Mouse (Mus musculus) embryonic fibroblast, embryonic 13.5 days (primary cell): ENCODE measurements around the gene Pprc1.

Experiments used
- CTCF ChIP-seq: IDR thresholded peaks from 2 replicates; pipeline ENCODE4 v1.5.1; 2011; ENCODE audit warnings: mild to moderate bottlenecking, control low read depth, low read length, moderate library complexity, borderline replicate concordance; ENCODE audit not compliant: insufficient read depth
- POLR2A ChIP-seq: IDR thresholded peaks from 2 replicates; pipeline ENCODE4 v1.6.1; 2011; ENCODE audit warnings: low read depth, mild to moderate bottlenecking, control low read depth, low read length, moderate library complexity

DNA sequence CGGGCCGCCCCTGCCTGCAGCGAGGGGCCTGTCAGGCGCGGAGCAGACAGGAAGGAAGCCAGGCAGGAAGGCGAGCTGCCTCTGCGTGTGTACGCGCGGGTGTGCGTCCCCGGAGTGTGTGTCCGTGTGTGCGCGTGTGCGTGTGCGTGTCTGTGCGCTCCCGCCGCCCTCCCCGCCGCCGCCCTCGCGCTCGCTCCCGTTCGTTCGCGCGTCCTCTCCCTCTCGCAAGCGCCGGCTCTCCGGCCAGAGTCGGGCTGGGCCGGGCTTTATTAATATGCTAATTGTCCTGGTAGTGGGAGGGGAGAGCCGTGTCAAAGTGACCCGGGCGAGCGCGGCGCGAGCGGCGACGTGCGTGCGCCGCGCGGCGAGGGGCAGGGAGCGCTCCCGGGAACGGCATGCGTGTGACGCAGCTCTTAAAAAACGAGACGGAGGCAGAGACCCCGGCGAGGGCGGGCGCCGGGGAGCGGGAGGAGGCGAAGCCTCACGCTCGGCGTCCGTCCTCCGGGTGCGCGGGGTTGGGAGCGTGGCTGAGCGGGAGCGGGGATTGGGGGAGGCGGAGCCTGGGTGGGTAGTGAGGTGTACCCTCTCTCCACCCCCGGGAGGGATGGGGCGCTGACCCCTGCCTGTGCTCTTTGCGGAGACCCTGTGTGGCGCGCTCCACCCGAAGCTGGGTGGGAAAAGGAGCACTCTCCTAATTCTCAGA lies 458 bp downstream of the Pprc1 start, which contains the start of gene Ldb1:
- TF ChIP-seq CTCF (no peak), POLR2A (peak; percentile 65)
